Mouse (Mus musculus) urinary bladder, adult 18-20 months (tissue): ENCODE data around the gene Trcg1.

ENCODE experiments used
- DNase-seq, 2 experiments: peaks; one replicate each; pipeline ENCODE4 v3.0.0; 2022; ENCODE audit warnings: low spot score in 2 of 2, mixed read lengths in 2 of 2

Trcg1 gene

GRCm38 (mm10) chr9:57232341-57232940, 3.9 kb upstream of the Trcg1 start:
- DNase-seq, result no peak

- no peak for DNase-seq
Observed at GRCm38 (mm10) chr9:57233142-57233541, 3.2 kb upstream of the Trcg1 start.

GRCm38 (mm10) chr9:57233767-57234166, 2.6 kb upstream of the Trcg1 start:
- DNase-seq, result no peak

GRCm38 (mm10) chr9:57237705-57238104, 1.3 kb downstream of the Trcg1 start:
- no peak for DNase-seq

GRCm38 (mm10) chr9:57238220-57238619, 1.9 kb downstream of the Trcg1 start:
- no peak for DNase-seq

GRCm38 (mm10) chr9:57241111-57241510, 4.8 kb downstream of the Trcg1 start:
- no peak for DNase-seq

- DNase-seq, result no peak
Observed at GRCm38 (mm10) chr9:57242916-57243315, 6.6 kb downstream of the Trcg1 start.

- DNase-seq, result no peak
Observed at GRCm38 (mm10) chr9:57244106-57244685, 7.8 kb downstream of the Trcg1 start.

GRCm38 (mm10) chr9:57246482-57246881, 10.1 kb downstream of the Trcg1 start:
- DNase-seq, result no peak

- no peak for DNase-seq
Observed at GRCm38 (mm10) chr9:57247201-57247671, 10.9 kb downstream of the Trcg1 start.

- DNase-seq, result no peak
Observed at GRCm38 (mm10) chr9:57248030-57248942, 11.9 kb downstream of the Trcg1 start.

GRCm38 (mm10) chr9:57250026-57250425, 13.7 kb downstream of the Trcg1 start:
- DNase-seq, result no peak

GRCm38 (mm10) chr9:57251139-57251538, 14.8 kb downstream of the Trcg1 start:
- DNase-seq, result no peak

GRCm38 (mm10) chr9:57254061-57254460, 17.7 kb downstream of the Trcg1 start:
- DNase-seq, result no peak

- DNase-seq, result no peak
Observed at GRCm38 (mm10) chr9:57254823-57255495, 18.6 kb downstream of the Trcg1 start.

GRCm38 (mm10) chr9:57256309-57256708, 20.0 kb downstream of the Trcg1 start:
- no peak for DNase-seq

- DNase-seq, result no peak
Observed at GRCm38 (mm10) chr9:57256861-57257260, 20.5 kb downstream of the Trcg1 start.

- no peak for DNase-seq
Observed at GRCm38 (mm10) chr9:57257627-57258026, 21.3 kb downstream of the Trcg1 start.

GRCm38 (mm10) chr9:57259736-57260135, 23.4 kb downstream of the Trcg1 start:
- DNase-seq, result peak; percentile 85 to 86

GRCm38 (mm10) chr9:57260940-57261339, 24.6 kb downstream of the Trcg1 start:
- peak in 1 of 2 experiments; percentile 30 for DNase-seq

GRCm38 (mm10) chr9:57261516-57261912, 25.2 kb downstream of the Trcg1 start:
- DNase-seq, result peak; percentile 46 to 66
